Mouse (Mus musculus) brain, embryonic 14.5 days (tissue): ENCODE results near the gene Clta.
A peak's percentile ranks its signal among the peaks of the same experiment; 100 is the strongest.

Source experiments
- CTCF ChIP-seq: fragments of 200-500 bp; IDR thresholded peaks from 2 replicates; pipeline ENCODE4 v1.5.1; 2012; ENCODE audit warnings: inconsistent platforms, mild to moderate bottlenecking, moderate library complexity, borderline replicate concordance; ENCODE audit not compliant: insufficient read depth, insufficient read length; ENCODE audit errors: extremely low read depth
- POLR2A ChIP-seq: fragments of 200-500 bp; IDR thresholded peaks from 2 replicates; pipeline ENCODE4 v1.6.1; 2012; ENCODE audit warnings: mild to moderate bottlenecking, inconsistent platforms, borderline replicate concordance; ENCODE audit not compliant: poor library complexity, insufficient read depth, insufficient read length, severe bottlenecking; ENCODE audit errors: extremely low read depth

DNA sequence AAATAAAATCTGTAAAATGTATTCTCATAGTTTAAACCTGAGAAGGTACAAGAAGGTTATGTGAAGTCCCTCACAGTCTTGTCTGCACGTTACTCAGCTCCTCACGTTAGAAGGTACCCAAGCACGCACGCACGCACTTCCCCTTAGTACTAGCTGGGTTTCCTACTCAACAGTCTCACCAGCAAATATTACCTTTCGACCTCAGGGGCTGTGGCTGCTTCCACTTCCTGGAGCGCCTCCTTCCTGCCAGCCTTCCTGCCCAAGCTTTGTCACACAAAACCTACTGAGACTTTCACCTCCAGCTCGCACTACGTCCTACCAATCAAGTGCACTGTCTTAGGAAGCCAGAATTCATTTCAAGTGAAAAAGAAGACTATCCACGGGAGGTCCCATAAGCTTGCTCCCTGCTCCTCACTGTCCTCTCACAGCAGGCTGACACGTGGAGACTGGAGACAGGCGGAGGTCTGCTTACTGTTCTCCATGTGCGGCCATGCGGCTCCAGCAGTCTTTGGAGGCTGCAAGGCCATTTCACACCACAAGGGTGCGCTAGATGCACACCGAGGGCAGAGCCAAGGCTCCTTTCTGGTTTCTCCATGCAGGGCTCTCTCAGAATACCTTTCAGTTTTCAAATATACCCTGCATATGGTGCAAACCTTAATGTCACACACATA lies 61.2 kb downstream of the Clta start:
- TF ChIP-seq CTCF (peak; percentile 98), POLR2A (no peak)
